Mouse (Mus musculus) stomach, postnatal 0 days (tissue): Measurements from ENCODE around the gene Slc34a2.

Experiments used
- CTCF ChIP-seq: IDR thresholded peaks from 2 replicates; pipeline ENCODE4 v1.5.1; 2016; ENCODE audit warnings: antibody characterized with exemption, low read depth, mild to moderate bottlenecking, moderate library complexity
- EP300 ChIP-seq: optimal IDR thresholded peaks from 2 replicates; pipeline ENCODE3; 2016; ENCODE audit warnings: antibody characterized with exemption

DNA sequence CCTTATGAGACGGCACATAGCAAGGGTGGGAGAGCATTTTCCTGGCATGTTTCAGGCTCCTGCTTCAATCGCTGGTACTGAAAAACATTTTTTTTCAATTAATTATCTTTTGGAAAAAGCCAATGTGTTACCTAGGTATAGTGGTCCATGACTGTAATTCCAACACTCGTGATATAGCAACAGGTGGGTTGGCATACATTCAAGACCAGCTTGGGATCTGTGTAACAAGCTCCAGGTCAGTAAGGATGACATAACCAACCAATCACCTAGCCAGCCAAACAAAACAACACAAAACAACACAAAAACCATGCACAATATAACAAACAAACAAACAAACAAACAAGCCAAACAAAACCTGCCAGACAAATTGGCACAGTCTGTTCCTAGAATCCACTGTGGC is 33.9 kb upstream of the Slc34a2 start:
- TF ChIP-seq CTCF (no peak), EP300 (no peak)
